Mouse (Mus musculus): Measurements from ENCODE around the gene Gm3233. TPM values are rescaled to one million over a fixed set of nuclear protein-coding genes. Genes with fewer than 3 reads are reported as not detected.
"Not testable (repeated sequence)": the region's sequence is repeated elsewhere in the genome, so short reads cannot be mapped to it uniquely, and the experiment has no call there.

The Gm3233 gene
- total and polyA plus RNA-seq, 2 experiments from 2014 or later = not detected

- Histone ChIP-seq H3K27me3 (ENCODE audit: control insufficient read depth, insufficient read depth, low read length) (no peaks in the 10 kb centered on the region), H3K4me1 (ENCODE audit: control insufficient read depth, insufficient read depth) (no peaks in the 10 kb centered on the region), H3K36me3 (replicated peaks; ENCODE audit: control insufficient read depth, insufficient read depth, low read length) (no peaks in the 10 kb centered on the region), H3K27ac (ENCODE audit: low read depth) (no peak overlapping the region), H3K9me3 (replicated peaks; ENCODE audit: control insufficient read depth, low read length) (no peaks in the 10 kb centered on the region), H3K4me2 (ENCODE audit: low read depth, low read length) (no peak overlapping the region), H3K9ac (replicated peaks; ENCODE audit: low read depth, low read length) (no peak overlapping the region), H3K4me3 (ENCODE audit: low read depth, low read length) (no peak overlapping the region)
- WGBS = 64% methylated on average over 1 of the region's 1 CpGs
- no peak for ATAC-seq (ENCODE audit: insufficient read depth, low read depth)
- TF ChIP-seq CTCF (IDR thresholded peaks at IDR 0.05; ENCODE audit: low read depth) (no peak), EP300 (IDR thresholded peaks at IDR 0.05; ENCODE audit: low read depth) (no peak)
- no peak for DNase-seq (ENCODE audit: low spot score)
Measured at GRCm38 (mm10) chr10:77769727-77770126, 10.2 kb upstream of the Gm3233 start.

DNA sequence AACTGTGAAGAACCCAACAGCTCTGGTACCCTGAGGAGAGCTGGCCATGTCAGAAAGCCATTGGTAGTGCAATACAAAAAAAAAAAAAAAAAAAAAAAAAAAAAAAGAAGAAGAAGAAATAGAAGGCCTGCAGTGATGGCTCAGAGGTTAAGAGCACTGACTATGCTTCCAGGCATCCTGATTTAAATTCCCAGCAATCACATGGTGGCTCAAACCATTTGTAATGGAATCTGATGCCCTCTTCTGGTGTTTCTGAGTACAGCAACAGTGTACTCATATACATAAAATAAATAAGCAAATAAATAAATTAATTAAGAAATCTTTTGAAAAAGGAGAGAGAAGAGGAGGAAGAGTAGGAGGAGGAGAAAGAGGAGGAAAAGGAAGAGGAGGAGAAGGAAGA lies 6.0 kb downstream of the Gm3233 start:
- Histone ChIP-seq H3K27me3 (ENCODE audit: control insufficient read depth, insufficient read depth, low read length) (no peaks in the 10 kb centered on the region), H3K4me1 (ENCODE audit: control insufficient read depth, insufficient read depth) (no peaks in the 10 kb centered on the region), H3K36me3 (replicated peaks; ENCODE audit: control insufficient read depth, insufficient read depth, low read length) (no peaks in the 10 kb centered on the region), H3K9ac (replicated peaks; ENCODE audit: low read depth, low read length) (no peak overlapping the region), H3K4me3 (ENCODE audit: low read depth, low read length) (no peak overlapping the region), H3K27ac (ENCODE audit: low read depth) (no peak overlapping the region), H3K4me2 (ENCODE audit: low read depth, low read length) (no peak overlapping the region), H3K9me3 (replicated peaks; ENCODE audit: control insufficient read depth, low read length) (no peaks in the 10 kb centered on the region)
- DNase-seq (ENCODE audit: low spot score) (no peak), ATAC-seq (ENCODE audit: insufficient read depth, low read depth) (no peak)
- TF ChIP-seq CTCF (IDR thresholded peaks at IDR 0.05; ENCODE audit: low read depth) = no peak
- no peak for TF ChIP-seq EP300 (IDR thresholded peaks at IDR 0.05; ENCODE audit: low read depth)

DNA sequence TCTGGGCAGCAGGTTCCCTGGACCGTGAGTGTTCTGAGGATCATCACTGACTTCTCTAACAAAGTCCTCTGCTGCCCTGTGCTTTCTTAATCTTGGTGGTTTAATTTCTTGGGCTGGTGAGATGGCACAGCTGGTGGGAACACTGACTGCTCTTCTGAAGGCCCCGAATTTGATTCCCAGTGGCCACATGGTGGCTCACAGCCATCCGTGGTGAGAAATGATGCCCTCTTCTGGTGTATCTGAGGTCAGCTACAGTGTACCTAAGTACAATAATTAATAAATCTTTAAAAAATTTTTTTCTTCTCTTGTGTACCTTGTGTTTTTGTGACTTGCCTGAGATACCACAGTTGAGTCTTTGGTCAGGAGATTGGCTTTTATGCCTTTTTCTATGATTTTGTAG lies 7.2 kb downstream of the Gm3233 start:
- not testable (repeated sequence) for H3K4me2 ChIP-seq (ENCODE audit: low read depth, low read length); ATAC-seq (ENCODE audit: insufficient read depth, low read depth); H3K4me3 ChIP-seq (ENCODE audit: low read depth, low read length)

DNA sequence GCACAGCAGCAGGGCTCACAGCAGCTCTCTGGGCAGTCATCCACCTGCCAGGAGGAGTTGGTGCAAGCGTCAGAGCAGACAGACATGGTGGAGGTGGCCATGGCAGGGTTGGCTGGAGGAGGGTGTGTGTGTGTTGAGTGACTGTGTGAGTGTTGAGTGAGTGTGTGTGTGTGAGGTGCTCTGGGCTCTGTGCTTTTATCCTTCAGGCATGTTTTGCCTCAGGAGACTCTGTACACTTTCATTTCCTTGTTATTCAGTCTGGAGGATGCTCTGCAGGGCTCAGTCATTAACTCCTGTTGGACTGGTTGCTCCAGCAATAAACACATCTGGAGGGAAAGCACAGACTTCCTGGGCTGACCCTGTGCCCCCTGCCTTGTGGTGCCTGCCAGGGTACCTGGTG lies 8.2 kb downstream of the Gm3233 start, which contains the start of gene Gm9736:
Gm9736 (minus strand) TSS at position 101 of the 400 bp plus-strand sequence.
- H3K27ac ChIP-seq (ENCODE audit: low read depth); DNase-seq (ENCODE audit: low spot score); H3K4me1 ChIP-seq (ENCODE audit: control insufficient read depth, insufficient read depth); H3K9me3 ChIP-seq (replicated peaks; ENCODE audit: control insufficient read depth, low read length); H3K4me3 ChIP-seq (ENCODE audit: low read depth, low read length); H3K36me3 ChIP-seq (replicated peaks; ENCODE audit: control insufficient read depth, insufficient read depth, low read length); H3K27me3 ChIP-seq (ENCODE audit: control insufficient read depth, insufficient read depth, low read length); ATAC-seq (ENCODE audit: insufficient read depth, low read depth); H3K9ac ChIP-seq (replicated peaks; ENCODE audit: low read depth, low read length); H3K4me2 ChIP-seq (ENCODE audit: low read depth, low read length): not testable (repeated sequence)
- WGBS = 13% methylated on average over 1 of the region's 1 CpGs

More for the DNA sequence above, 7.2 kb downstream of the Gm3233 start:
- not testable (repeated sequence) for DNase-seq (ENCODE audit: low spot score); H3K9me3 ChIP-seq (replicated peaks; ENCODE audit: control insufficient read depth, low read length); H3K4me1 ChIP-seq (ENCODE audit: control insufficient read depth, insufficient read depth); H3K27ac ChIP-seq (ENCODE audit: low read depth); H3K27me3 ChIP-seq (ENCODE audit: control insufficient read depth, insufficient read depth, low read length); H3K36me3 ChIP-seq (replicated peaks; ENCODE audit: control insufficient read depth, insufficient read depth, low read length); H3K9ac ChIP-seq (replicated peaks; ENCODE audit: low read depth, low read length)
- 65% methylated on average over 3 of the region's 3 CpGs for WGBS

GRCm38 (mm10) chr10:77750686-77751085 lies 8.8 kb downstream of the Gm3233 start:
- not testable (repeated sequence) for H3K9me3 ChIP-seq (replicated peaks; ENCODE audit: control insufficient read depth, low read length); DNase-seq (ENCODE audit: low spot score); H3K9ac ChIP-seq (replicated peaks; ENCODE audit: low read depth, low read length); H3K4me2 ChIP-seq (ENCODE audit: low read depth, low read length); H3K27me3 ChIP-seq (ENCODE audit: control insufficient read depth, insufficient read depth, low read length); H3K4me1 ChIP-seq (ENCODE audit: control insufficient read depth, insufficient read depth); H3K36me3 ChIP-seq (replicated peaks; ENCODE audit: control insufficient read depth, insufficient read depth, low read length); H3K4me3 ChIP-seq (ENCODE audit: low read depth, low read length); H3K27ac ChIP-seq (ENCODE audit: low read depth); ATAC-seq (ENCODE audit: insufficient read depth, low read depth)
- WGBS = 53% methylated on average over 1 of the region's 1 CpGs

GRCm38 (mm10) chr10:77741924-77742688 lies 17.4 kb downstream of the Gm3233 start, which contains the start of gene Gm18596:
Gene Gm18596 (minus strand): TSS chr10:77742638.
- H3K9me3 ChIP-seq (replicated peaks; ENCODE audit: control insufficient read depth, low read length); H3K27ac ChIP-seq (ENCODE audit: low read depth); H3K27me3 ChIP-seq (ENCODE audit: control insufficient read depth, insufficient read depth, low read length); H3K4me3 ChIP-seq (ENCODE audit: low read depth, low read length); H3K4me1 ChIP-seq (ENCODE audit: control insufficient read depth, insufficient read depth); DNase-seq (ENCODE audit: low spot score); H3K36me3 ChIP-seq (replicated peaks; ENCODE audit: control insufficient read depth, insufficient read depth, low read length); ATAC-seq (ENCODE audit: insufficient read depth, low read depth); H3K9ac ChIP-seq (replicated peaks; ENCODE audit: low read depth, low read length); H3K4me2 ChIP-seq (ENCODE audit: low read depth, low read length): not testable (repeated sequence)
- WGBS = 53% methylated on average over 4 of the region's 5 CpGs

All from heart, postnatal 0 days (tissue).